19 mouse cellular contexts compared by ENCODE assay signal in the genomic region with DNA sequence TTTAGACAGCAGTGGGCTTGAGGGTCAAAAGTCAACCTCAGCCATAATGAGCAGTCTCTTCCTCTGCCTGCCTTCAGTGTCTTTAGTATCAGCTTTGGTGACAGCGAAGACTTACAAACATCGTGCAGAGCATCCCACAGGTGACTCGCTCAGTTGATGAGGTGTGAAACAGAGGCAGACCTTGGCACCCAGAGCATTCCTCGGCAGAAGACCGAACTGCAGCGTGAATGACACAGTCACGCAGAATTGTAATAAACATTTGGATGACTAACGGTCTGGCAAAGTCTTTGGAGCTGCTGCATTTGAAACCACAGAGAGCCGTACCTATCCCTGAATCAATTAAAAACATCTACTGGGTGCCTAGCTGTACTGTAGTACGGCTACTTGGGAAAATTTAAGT.
"Had no signal": no experiment of that assay in that cellular context is flagged by ENCODE, and none has a peak within 500 bp of the region (broad histone marks: within the 10 kb centered on the region; RNA-seq: fewer than 3 reads in every experiment).

No protein-coding gene starts in this region.

- H3K9ac ChIP-seq: limb, embryonic 13.5 days; liver, embryonic 12.5 days; liver, embryonic 15.5 days; lung, embryonic 15.5 days; neural tube, embryonic 13.5 days had no signal

- H3K4me2 ChIP-seq: limb, embryonic 13.5 days; liver, embryonic 12.5 days; liver, embryonic 15.5 days; lung, embryonic 15.5 days; neural tube, embryonic 13.5 days had no signal

- DNase-seq: kidney, adult 2 months; kidney, postnatal 25 days; layer of hippocampus, adult 9-11 months; liver; lung, adult 18-20 months; lung, postnatal 10 days; lung, postnatal 36 days; midbrain, embryonic 14.5 days; thymus, postnatal 25 days had no signal

- H3K9me3 ChIP-seq: limb, embryonic 10.5 days; liver, embryonic 12.5 days; liver, embryonic 15.5 days; lung, embryonic 15.5 days; neural tube, embryonic 13.5 days had no signal

- H3K27ac ChIP-seq: kidney, postnatal 0 days; layer of hippocampus, adult 2 months; limb, embryonic 10.5 days; limb, embryonic 13.5 days; liver, embryonic 12.5 days; liver, embryonic 15.5 days; lung, embryonic 15.5 days; neural tube, embryonic 13.5 days had no signal

- H3K4me1 ChIP-seq: liver, embryonic 12.5 days; liver, embryonic 15.5 days; megakaryocyte, embryonic 14.5 days had no signal

- H3K4me3 ChIP-seq: layer of hippocampus, adult 2 months; limb, embryonic 10.5 days; limb, embryonic 13.5 days; liver, embryonic 12.5 days; liver, embryonic 15.5 days; lung, embryonic 15.5 days; megakaryocyte, embryonic 14.5 days; myocyte; neural tube, embryonic 13.5 days had no signal

- H3K27me3 ChIP-seq: limb, embryonic 13.5 days; liver, embryonic 12.5 days; liver, embryonic 15.5 days; lung, embryonic 15.5 days; megakaryocyte, embryonic 14.5 days; neural tube, embryonic 13.5 days had no signal

- ATAC-seq: liver, embryonic 12.5 days had no signal

- H3K36me3 ChIP-seq: limb, embryonic 10.5 days; liver, embryonic 12.5 days; liver, embryonic 15.5 days; lung, embryonic 15.5 days; neural tube, embryonic 13.5 days had no signal
